Mouse (Mus musculus): ENCODE results near the gene Adcy10. TPM values are rescaled to one million over a fixed set of nuclear protein-coding genes. Genes with fewer than 3 reads are reported as not detected.

Adcy10 gene
- polyA plus RNA-seq, 1 experiment from 2014 or later: 0.20 TPM

- peak; percentile 96 for DNase-seq (ENCODE audit: low spot score)
- peak overlapping the region; percentile 70 for H3K4me2 ChIP-seq (ENCODE audit: low read length)
- 0 out of 2 replicates have a peak, but pooled peaks cover 2% of the 10 kb centered on the region for H3K4me1 ChIP-seq (replicated peaks; ENCODE audit: control insufficient read depth, insufficient read depth, low read length)
- H3K9me3 ChIP-seq (ENCODE audit: control insufficient read depth, low read length): no peaks in the 10 kb centered on the region
- H3K4me3 ChIP-seq (ENCODE audit: low read depth, low read length): peak overlapping the region; percentile 86
- H3K9ac ChIP-seq (ENCODE audit: low read length): peak overlapping the region; percentile 80
- H3K27me3 ChIP-seq (replicated peaks; ENCODE audit: control insufficient read depth, insufficient read depth, low read length): no peaks in the 10 kb centered on the region
- ATAC-seq (replicated peaks; ENCODE audit: low FRiP score, low TSS enrichment, low read depth): peak; percentile 97
- H3K36me3 ChIP-seq (ENCODE audit: control insufficient read depth, insufficient read depth, low read length): no peaks in the 10 kb centered on the region
- under 1% methylated on average over 41 of the region's 41 CpGs for WGBS
- peak overlapping the region; percentile 91 for H3K27ac ChIP-seq (ENCODE audit: low read depth)
These were observed 24.1 kb upstream of the Adcy10 start for GRCm38 (mm10) chr1:165460801-165461377.

DNA sequence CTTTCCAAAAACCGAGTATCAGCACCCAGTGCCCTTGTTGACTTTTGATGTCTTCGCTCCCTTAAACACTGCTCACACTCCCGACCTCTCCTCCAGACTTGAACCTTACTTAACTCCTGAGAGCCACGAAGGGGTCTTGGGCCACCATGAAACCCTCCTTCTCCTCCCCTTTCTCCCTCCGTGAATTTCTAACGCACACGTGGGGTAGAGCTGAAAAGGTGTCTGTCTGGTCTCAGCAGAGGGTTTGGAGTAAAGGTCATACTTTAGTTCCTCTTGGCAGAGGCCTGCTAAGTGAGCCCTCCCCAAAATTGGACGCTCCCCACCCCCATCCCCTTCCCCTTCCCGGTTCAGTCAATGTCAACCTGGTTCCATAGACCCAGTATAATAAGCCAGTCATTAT, 23.3 kb upstream of the Adcy10 start:
- H3K27ac ChIP-seq (ENCODE audit: low read depth): peak overlapping the region; percentile 83
- ATAC-seq (replicated peaks; ENCODE audit: low FRiP score, low TSS enrichment, low read depth): no peak
- H3K27me3 ChIP-seq (replicated peaks; ENCODE audit: control insufficient read depth, insufficient read depth, low read length): no peaks in the 10 kb centered on the region
- H3K4me1 ChIP-seq (replicated peaks; ENCODE audit: control insufficient read depth, insufficient read depth, low read length): 0 out of 2 replicates have a peak, but pooled peaks cover 2% of the 10 kb centered on the region
- DNase-seq (ENCODE audit: low spot score): no peak
- peak overlapping the region; percentile 86 for H3K4me3 ChIP-seq (ENCODE audit: low read depth, low read length)
- H3K9ac ChIP-seq (ENCODE audit: low read length): peak overlapping the region; percentile 69
- no peaks in the 10 kb centered on the region for H3K9me3 ChIP-seq (ENCODE audit: control insufficient read depth, low read length)
- WGBS: 2% methylated on average over 9 of the region's 9 CpGs
- peak overlapping the region; percentile 68 for H3K4me2 ChIP-seq (ENCODE audit: low read length)
- H3K36me3 ChIP-seq (ENCODE audit: control insufficient read depth, insufficient read depth, low read length): no peaks in the 10 kb centered on the region

- DNase-seq (ENCODE audit: low spot score): no peak
- 61% methylated on average over 1 of the region's 1 CpGs for WGBS
- Histone ChIP-seq H3K9ac (ENCODE audit: low read length) (no peak overlapping the region), H3K36me3 (ENCODE audit: control insufficient read depth, insufficient read depth, low read length) (no peaks in the 10 kb centered on the region), H3K27ac (ENCODE audit: low read depth) (no peak overlapping the region), H3K4me2 (ENCODE audit: low read length) (no peak overlapping the region; the same call in 1 of the 2 replicates), H3K9me3 (ENCODE audit: control insufficient read depth, low read length) (no peaks in the 10 kb centered on the region), H3K27me3 (replicated peaks; ENCODE audit: control insufficient read depth, insufficient read depth, low read length) (no peaks in the 10 kb centered on the region), H3K4me3 (ENCODE audit: low read depth, low read length) (no peak overlapping the region), H3K4me1 (replicated peaks; ENCODE audit: control insufficient read depth, insufficient read depth, low read length) (0 out of 2 replicates have a peak, but pooled peaks cover 2% of the 10 kb centered on the region)
- no peak for ATAC-seq (replicated peaks; ENCODE audit: low FRiP score, low TSS enrichment, low read depth)
These were observed 22.1 kb upstream of the Adcy10 start for GRCm38 (mm10) chr1:165462861-165463260.

DNA sequence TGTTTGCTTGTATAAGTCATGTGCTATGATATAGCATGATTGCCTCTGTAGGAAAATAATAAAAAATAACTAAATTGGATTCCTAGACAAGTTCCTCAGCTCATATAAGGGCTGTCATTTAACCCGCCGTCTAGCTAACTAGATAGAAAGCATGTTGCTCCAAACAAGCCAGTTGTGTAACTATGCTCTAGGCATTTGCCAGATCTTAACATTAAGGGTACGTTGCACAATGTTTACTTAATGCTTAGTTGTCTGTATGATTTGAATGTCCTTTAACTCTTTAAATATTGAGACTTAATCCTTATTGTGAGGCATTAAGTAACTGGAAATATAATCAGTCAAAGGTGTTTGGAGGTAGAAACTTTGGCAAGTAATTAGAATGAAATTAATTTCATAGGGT, 20.4 kb upstream of the Adcy10 start:
- no peak overlapping the region for H3K4me2 ChIP-seq (ENCODE audit: low read length)
- H3K36me3 ChIP-seq (ENCODE audit: control insufficient read depth, insufficient read depth, low read length): no peaks in the 10 kb centered on the region
- H3K27me3 ChIP-seq (replicated peaks; ENCODE audit: control insufficient read depth, insufficient read depth, low read length): no peaks in the 10 kb centered on the region
- ATAC-seq (replicated peaks; ENCODE audit: low FRiP score, low TSS enrichment, low read depth) (no peak), DNase-seq (ENCODE audit: low spot score) (no peak)
- 0 out of 2 replicates have a peak, but pooled peaks cover 2% of the 10 kb centered on the region for H3K4me1 ChIP-seq (replicated peaks; ENCODE audit: control insufficient read depth, insufficient read depth, low read length)
- H3K9ac ChIP-seq (ENCODE audit: low read length): no peak overlapping the region
- no peak overlapping the region for H3K4me3 ChIP-seq (ENCODE audit: low read depth, low read length)
- no peaks in the 10 kb centered on the region for H3K9me3 ChIP-seq (ENCODE audit: control insufficient read depth, low read length)
- WGBS: 66% methylated on average over 3 of the region's 3 CpGs
- no peak overlapping the region for H3K27ac ChIP-seq (ENCODE audit: low read depth)

GRCm38 (mm10) chr1:165468971-165469370, 16.0 kb upstream of the Adcy10 start:
- no peak overlapping the region for H3K27ac ChIP-seq (ENCODE audit: low read depth)

GRCm38 (mm10) chr1:165469717-165470116, 15.3 kb upstream of the Adcy10 start:
- no peak overlapping the region for H3K9ac ChIP-seq (ENCODE audit: low read length)
- DNase-seq (ENCODE audit: low spot score): no peak
- H3K27me3 ChIP-seq (replicated peaks; ENCODE audit: control insufficient read depth, insufficient read depth, low read length): no peaks in the 10 kb centered on the region
- no peaks in the 10 kb centered on the region for H3K9me3 ChIP-seq (ENCODE audit: control insufficient read depth, low read length)
- no peak overlapping the region for H3K27ac ChIP-seq (ENCODE audit: low read depth)
- no peaks in the 10 kb centered on the region for H3K36me3 ChIP-seq (ENCODE audit: control insufficient read depth, insufficient read depth, low read length)
- H3K4me1 ChIP-seq (replicated peaks; ENCODE audit: control insufficient read depth, insufficient read depth, low read length): no peaks in the 10 kb centered on the region
- ATAC-seq (replicated peaks; ENCODE audit: low FRiP score, low TSS enrichment, low read depth): no peak
- H3K4me3 ChIP-seq (ENCODE audit: low read depth, low read length): no peak overlapping the region
- no peak overlapping the region for H3K4me2 ChIP-seq (ENCODE audit: low read length)

More at GRCm38 (mm10) chr1:165468971-165469370, 16.0 kb upstream of the Adcy10 start:
- H3K4me2 ChIP-seq (ENCODE audit: low read length): no peak overlapping the region
- H3K36me3 ChIP-seq (ENCODE audit: control insufficient read depth, insufficient read depth, low read length): no peaks in the 10 kb centered on the region
- H3K4me1 ChIP-seq (replicated peaks; ENCODE audit: control insufficient read depth, insufficient read depth, low read length): no peaks in the 10 kb centered on the region
- no peak overlapping the region for H3K4me3 ChIP-seq (ENCODE audit: low read depth, low read length)
- no peaks in the 10 kb centered on the region for H3K27me3 ChIP-seq (replicated peaks; ENCODE audit: control insufficient read depth, insufficient read depth, low read length)
- H3K9me3 ChIP-seq (ENCODE audit: control insufficient read depth, low read length): no peaks in the 10 kb centered on the region
- DNase-seq (ENCODE audit: low spot score): no peak
- no peak for ATAC-seq (replicated peaks; ENCODE audit: low FRiP score, low TSS enrichment, low read depth)
- H3K9ac ChIP-seq (ENCODE audit: low read length): no peak overlapping the region

- Histone ChIP-seq H3K4me2 (ENCODE audit: low read length) (no peak overlapping the region), H3K4me1 (replicated peaks; ENCODE audit: control insufficient read depth, insufficient read depth, low read length) (no peaks in the 10 kb centered on the region), H3K9ac (ENCODE audit: low read length) (no peak overlapping the region), H3K27ac (ENCODE audit: low read depth) (no peak overlapping the region), H3K27me3 (replicated peaks; ENCODE audit: control insufficient read depth, insufficient read depth, low read length) (no peaks in the 10 kb centered on the region), H3K4me3 (ENCODE audit: low read depth, low read length) (no peak overlapping the region), H3K36me3 (ENCODE audit: control insufficient read depth, insufficient read depth, low read length) (no peaks in the 10 kb centered on the region), H3K9me3 (ENCODE audit: control insufficient read depth, low read length) (no peaks in the 10 kb centered on the region)
- DNase-seq (ENCODE audit: low spot score) (no peak), ATAC-seq (replicated peaks; ENCODE audit: low FRiP score, low TSS enrichment, low read depth) (no peak)
- 87% methylated on average over 1 of the region's 1 CpGs for WGBS
These were observed 13.5 kb upstream of the Adcy10 start for GRCm38 (mm10) chr1:165471490-165471889.

- no peaks in the 10 kb centered on the region for H3K9me3 ChIP-seq (ENCODE audit: control insufficient read depth, low read length)
- H3K36me3 ChIP-seq (ENCODE audit: control insufficient read depth, insufficient read depth, low read length): peaks cover 6% of the 10 kb centered on the region; the same call in 1 of the 2 replicates
- no peak overlapping the region for H3K4me3 ChIP-seq (ENCODE audit: low read depth, low read length)
- WGBS: 89% methylated on average over 2 of the region's 2 CpGs
- no peaks in the 10 kb centered on the region for H3K27me3 ChIP-seq (replicated peaks; ENCODE audit: control insufficient read depth, insufficient read depth, low read length)
- H3K27ac ChIP-seq (ENCODE audit: low read depth): no peak overlapping the region
- H3K4me2 ChIP-seq (ENCODE audit: low read length): no peak overlapping the region
- no peaks in the 10 kb centered on the region for H3K4me1 ChIP-seq (replicated peaks; ENCODE audit: control insufficient read depth, insufficient read depth, low read length)
- H3K9ac ChIP-seq (ENCODE audit: low read length): no peak overlapping the region
- no peak for DNase-seq (ENCODE audit: low spot score)
- no peak for ATAC-seq (replicated peaks; ENCODE audit: low FRiP score, low TSS enrichment, low read depth)
These were observed 1.1 kb downstream of the Adcy10 start for GRCm38 (mm10) chr1:165486108-165486507.

GRCm38 (mm10) chr1:165489197-165489596, 4.2 kb downstream of the Adcy10 start:
- Histone ChIP-seq H3K9me3 (ENCODE audit: control insufficient read depth, low read length) (no peaks in the 10 kb centered on the region), H3K9ac (ENCODE audit: low read length) (no peak overlapping the region), H3K27ac (ENCODE audit: low read depth) (no peak overlapping the region), H3K36me3 (ENCODE audit: control insufficient read depth, insufficient read depth, low read length) (no peaks in the 10 kb centered on the region), H3K27me3 (replicated peaks; ENCODE audit: control insufficient read depth, insufficient read depth, low read length) (no peaks in the 10 kb centered on the region), H3K4me3 (ENCODE audit: low read depth, low read length) (no peak overlapping the region), H3K4me1 (replicated peaks; ENCODE audit: control insufficient read depth, insufficient read depth, low read length) (no peaks in the 10 kb centered on the region), H3K4me2 (ENCODE audit: low read length) (no peak overlapping the region)
- 72% methylated on average over 4 of the region's 4 CpGs for WGBS
- DNase-seq (ENCODE audit: low spot score) (no peak), ATAC-seq (replicated peaks; ENCODE audit: low FRiP score, low TSS enrichment, low read depth) (no peak)

Measured in intestine, embryonic 14.5 days (tissue).